ENCODE assay signal across 11 mouse cellular contexts in genomic region chr2:124298872-124299271, GRCm38 (mm10).
DNase-seq lines count a peak whose midpoint lies in the region; ATAC-seq and TF ChIP-seq lines count a peak whose summit lies in the region.
"Had no signal": no experiment of that assay in that cellular context is flagged by ENCODE, and none has a peak within 500 bp of the region (broad histone marks: within the 10 kb centered on the region; RNA-seq: fewer than 3 reads in every experiment).

No protein-coding gene starts in this region.

- H3K4me2 ChIP-seq in hindbrain, postnatal 0 days (ENCODE audit: low read depth, low read length): no peak overlapping the region
- H3K4me2 ChIP-seq in lung, embryonic 16.5 days (ENCODE audit: low read depth, low read length): no peak overlapping the region
- no peak overlapping the region for H3K4me2 ChIP-seq in forebrain, embryonic 11.5 days (ENCODE audit: low read depth, low read length, severe bottlenecking)
- H3K4me2 ChIP-seq: limb, embryonic 12.5 days; neural tube, embryonic 13.5 days had no signal

- H3K4me3 ChIP-seq in hindbrain, postnatal 0 days (ENCODE audit: low read length): no peak overlapping the region
- H3K4me3 ChIP-seq in hindbrain, embryonic 10.5 days: no peak overlapping the region
- no peak overlapping the region for H3K4me3 ChIP-seq in lung, embryonic 16.5 days (ENCODE audit: low read length)
- no peak overlapping the region for H3K4me3 ChIP-seq in forebrain, embryonic 11.5 days (ENCODE audit: low read depth, low read length)
- H3K4me3 ChIP-seq: limb, embryonic 12.5 days; neural tube, embryonic 13.5 days had no signal

- TF ChIP-seq CTCF in hindbrain, postnatal 0 days (IDR thresholded peaks at IDR 0.05; ENCODE audit: low read depth): peak; percentile 41; the same call in 1 of the 2 replicates

- H3K9me3 ChIP-seq in hindbrain, postnatal 0 days (ENCODE audit: low read length): no peaks in the 10 kb centered on the region
- no peaks in the 10 kb centered on the region; the same call in 1 of the 2 replicates for H3K9me3 ChIP-seq in hindbrain, embryonic 10.5 days
- H3K9me3 ChIP-seq in lung, embryonic 16.5 days (ENCODE audit: control insufficient read depth, low read length): no peaks in the 10 kb centered on the region; the same call in 1 of the 2 replicates
- no peaks in the 10 kb centered on the region for H3K9me3 ChIP-seq in forebrain, embryonic 11.5 days (ENCODE audit: control insufficient read depth, low read length)
- H3K9me3 ChIP-seq: limb, embryonic 12.5 days; neural tube, embryonic 13.5 days had no signal

- H3K36me3 ChIP-seq in hindbrain, postnatal 0 days (ENCODE audit: insufficient read depth, low read length): no peaks in the 10 kb centered on the region
- H3K36me3 ChIP-seq in hindbrain, embryonic 10.5 days: no peaks in the 10 kb centered on the region
- H3K36me3 ChIP-seq in lung, embryonic 16.5 days (ENCODE audit: control insufficient read depth, insufficient read depth, low read length): no peaks in the 10 kb centered on the region
- H3K36me3 ChIP-seq in forebrain, embryonic 11.5 days (ENCODE audit: control insufficient read depth, insufficient read depth, low read length): no peaks in the 10 kb centered on the region
- H3K36me3 ChIP-seq: limb, embryonic 12.5 days; neural tube, embryonic 13.5 days had no signal

- no peaks in the 10 kb centered on the region for H3K27me3 ChIP-seq in hindbrain, postnatal 0 days (ENCODE audit: insufficient read depth, low read length)
- no peaks in the 10 kb centered on the region for H3K27me3 ChIP-seq in hindbrain, embryonic 10.5 days (ENCODE audit: insufficient read depth, poor library complexity, severe bottlenecking)
- H3K27me3 ChIP-seq in lung, embryonic 16.5 days (ENCODE audit: control insufficient read depth, insufficient read depth, low read depth, low read length): no peaks in the 10 kb centered on the region
- no peaks in the 10 kb centered on the region for H3K27me3 ChIP-seq in forebrain, embryonic 11.5 days (ENCODE audit: control insufficient read depth, insufficient read depth, low read length)
- H3K27me3 ChIP-seq: limb, embryonic 12.5 days; neural tube, embryonic 13.5 days had no signal

- H3K4me1 ChIP-seq in hindbrain, postnatal 0 days (ENCODE audit: insufficient read depth, low read length): no peaks in the 10 kb centered on the region
- no peaks in the 10 kb centered on the region for H3K4me1 ChIP-seq in hindbrain, embryonic 10.5 days (replicated peaks)
- H3K4me1 ChIP-seq in lung, embryonic 16.5 days (replicated peaks; ENCODE audit: control insufficient read depth, insufficient read depth, low read length): peaks cover 5% of the 10 kb centered on the region; the same call in 1 of the 2 replicates
- H3K4me1 ChIP-seq in forebrain, embryonic 11.5 days (replicated peaks; ENCODE audit: control insufficient read depth, insufficient read depth, low read length): no peaks in the 10 kb centered on the region
- H3K4me1 ChIP-seq: limb, embryonic 12.5 days; neural tube, embryonic 13.5 days had no signal

- 39% methylated on average over 1 of the region's 1 CpGs for WGBS in hindbrain, postnatal 0 days
- 55% methylated on average over 1 of the region's 1 CpGs for WGBS in hindbrain, embryonic 10.5 days
- 26% methylated on average over 1 of the region's 1 CpGs for WGBS in lung, embryonic 16.5 days
- WGBS in forebrain, embryonic 11.5 days: 62% methylated on average over 1 of the region's 1 CpGs

- no peak for ATAC-seq in hindbrain, postnatal 0 days
- peak; percentile 97 for ATAC-seq in lung, embryonic 16.5 days (ENCODE audit: low read depth)
- no peak for ATAC-seq in forebrain, embryonic 11.5 days (replicated peaks; ENCODE audit: low FRiP score)

- H3K27ac ChIP-seq in hindbrain, postnatal 0 days: no peak overlapping the region
- H3K27ac ChIP-seq in hindbrain, embryonic 10.5 days: no peak overlapping the region
- peak overlapping the region; percentile 61; the same call in 1 of the 2 replicates for H3K27ac ChIP-seq in lung, embryonic 16.5 days (ENCODE audit: low read length)
- no peak overlapping the region for H3K27ac ChIP-seq in forebrain, embryonic 11.5 days (ENCODE audit: low read depth, low read length)
- H3K27ac ChIP-seq: limb, embryonic 12.5 days; neural tube, embryonic 13.5 days had no signal

- DNase-seq in hindbrain, postnatal 0 days (ENCODE audit: low spot score): peak; percentile 16
- no peak for DNase-seq in hindbrain, embryonic 10.5 days (ENCODE audit: low spot score)
- DNase-seq in NIH3T3 (ENCODE audit: low read depth): peak; percentile 46
- peak; percentile 27 for DNase-seq in gastrocnemius, postnatal 25 days
- DNase-seq in thymus, postnatal 10 days (ENCODE audit: low spot score in 2 of 2): no peak
- DNase-seq in cerebellum, postnatal 25 days: no peak
- DNase-seq in forebrain, embryonic 11.5 days (ENCODE audit: low spot score): no peak
- DNase-seq: thymus, adult 18-20 months had no signal

- H3K9ac ChIP-seq in hindbrain, postnatal 0 days (replicated peaks; ENCODE audit: low read length): no peak overlapping the region
- no peak overlapping the region for H3K9ac ChIP-seq in lung, embryonic 16.5 days (ENCODE audit: low read length)
- no peak overlapping the region for H3K9ac ChIP-seq in forebrain, embryonic 11.5 days (ENCODE audit: low read length)
- H3K9ac ChIP-seq: limb, embryonic 12.5 days; neural tube, embryonic 13.5 days had no signal

Comparison
In these comparisons a context has a peak if more than half of its experiments do, and no peak if none do; other contexts are left out.
1. DNase-seq: peak in hindbrain, postnatal 0 days (single experiment), NIH3T3 (single experiment) and gastrocnemius, postnatal 25 days (single experiment); none in hindbrain, embryonic 10.5 days (single experiment), thymus, postnatal 10 days (0 of 2), cerebellum, postnatal 25 days (0 of 2) and forebrain, embryonic 11.5 days (single experiment).